Mouse (Mus musculus): ENCODE measurements around the gene Myzap. TPM values are rescaled to one million over a fixed set of nuclear protein-coding genes. Genes with fewer than 3 reads are reported as not detected.

Myzap gene
- polyA plus RNA-seq, 1 experiment from 2014 or later: 4.0 TPM

DNA sequence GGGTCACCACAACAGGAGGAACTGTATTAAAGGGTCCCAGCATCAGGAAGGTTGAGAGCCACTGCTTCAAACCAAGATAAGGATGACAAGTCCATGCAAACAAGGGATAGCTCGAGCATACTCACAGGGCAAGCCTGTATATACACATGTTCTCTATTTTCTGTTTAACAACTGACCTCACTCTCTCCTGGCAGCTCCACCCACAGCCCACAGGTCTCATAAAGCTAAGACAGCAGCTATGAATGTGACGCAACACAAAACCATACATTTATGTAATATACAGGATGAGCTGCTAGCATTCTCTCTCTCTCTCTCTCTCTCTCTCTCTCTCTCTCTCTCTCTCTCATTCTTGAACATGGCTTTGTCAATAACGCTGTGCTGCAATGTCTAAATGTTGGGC, 51.4 kb downstream of the Myzap start:
- DNase-seq (ENCODE audit: low spot score) (no peak), ATAC-seq (ENCODE audit: low FRiP score) (no peak)
- no peak overlapping the region for H3K9ac ChIP-seq
- H3K4me3 ChIP-seq (replicated peaks; ENCODE audit: low read length): no peak overlapping the region
- H3K4me2 ChIP-seq (replicated peaks): no peak overlapping the region
- WGBS: 86% methylated on average over 3 of the region's 3 CpGs
- H3K27ac ChIP-seq: no peak overlapping the region
- H3K4me1 ChIP-seq (replicated peaks; ENCODE audit: control insufficient read depth, insufficient read depth, low read length): no peaks in the 10 kb centered on the region
- no peaks in the 10 kb centered on the region for H3K9me3 ChIP-seq (ENCODE audit: control insufficient read depth, low read length)
- H3K36me3 ChIP-seq (replicated peaks; ENCODE audit: control insufficient read depth, insufficient read depth): no peaks in the 10 kb centered on the region
- no peaks in the 10 kb centered on the region for H3K27me3 ChIP-seq (ENCODE audit: control insufficient read depth, insufficient read depth, low read length)

DNA sequence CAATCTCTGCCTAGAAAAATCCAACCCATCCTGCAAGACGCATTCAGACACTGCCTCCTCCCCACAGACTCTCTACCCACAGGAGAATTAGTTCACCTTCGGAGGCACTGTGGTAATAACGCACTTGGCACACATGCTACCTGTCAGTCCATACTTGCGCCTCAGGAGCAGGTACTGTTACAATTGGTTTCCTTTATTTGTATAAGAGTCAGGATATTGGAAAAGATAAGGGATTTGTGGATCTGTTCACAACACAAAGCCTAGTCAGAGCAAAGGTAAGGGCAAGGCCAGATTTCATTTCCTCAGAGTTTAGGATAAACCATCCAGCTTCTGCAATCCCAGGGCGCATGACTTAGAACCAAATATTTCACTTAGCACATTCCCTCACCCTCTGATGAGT, 56.4 kb downstream of the Myzap start:
- DNase-seq (ENCODE audit: low spot score): no peak
- ATAC-seq (ENCODE audit: low FRiP score): no peak
- Histone ChIP-seq H3K4me1 (replicated peaks; ENCODE audit: control insufficient read depth, insufficient read depth, low read length) (no peaks in the 10 kb centered on the region), H3K9ac (no peak overlapping the region), H3K4me3 (replicated peaks; ENCODE audit: low read length) (no peak overlapping the region), H3K9me3 (ENCODE audit: control insufficient read depth, low read length) (no peaks in the 10 kb centered on the region), H3K36me3 (replicated peaks; ENCODE audit: control insufficient read depth, insufficient read depth) (no peaks in the 10 kb centered on the region), H3K4me2 (replicated peaks) (no peak overlapping the region), H3K27me3 (ENCODE audit: control insufficient read depth, insufficient read depth, low read length) (no peaks in the 10 kb centered on the region), H3K27ac (no peak overlapping the region)
- 95% methylated on average over 5 of the region's 5 CpGs for WGBS

GRCm38 (mm10) chr9:71535036-71535435, 57.1 kb downstream of the Myzap start:
- Histone ChIP-seq H3K27me3 (ENCODE audit: control insufficient read depth, insufficient read depth, low read length) (no peaks in the 10 kb centered on the region), H3K4me2 (replicated peaks) (no peak overlapping the region), H3K27ac (no peak overlapping the region), H3K9ac (no peak overlapping the region), H3K4me3 (replicated peaks; ENCODE audit: low read length) (no peak overlapping the region), H3K9me3 (ENCODE audit: control insufficient read depth, low read length) (no peaks in the 10 kb centered on the region), H3K4me1 (replicated peaks; ENCODE audit: control insufficient read depth, insufficient read depth, low read length) (no peaks in the 10 kb centered on the region), H3K36me3 (replicated peaks; ENCODE audit: control insufficient read depth, insufficient read depth) (no peaks in the 10 kb centered on the region)
- no peak for ATAC-seq (ENCODE audit: low FRiP score)
- no peak for DNase-seq (ENCODE audit: low spot score)
- 96% methylated on average over 2 of the region's 2 CpGs for WGBS

GRCm38 (mm10) chr9:71529960-71530359, 62.2 kb downstream of the Myzap start:
- WGBS: 71% methylated on average over 2 of the region's 2 CpGs
- DNase-seq (ENCODE audit: low spot score) (no peak), ATAC-seq (ENCODE audit: low FRiP score) (no peak)
- no peaks in the 10 kb centered on the region for H3K9me3 ChIP-seq (ENCODE audit: control insufficient read depth, low read length)
- no peak overlapping the region for H3K9ac ChIP-seq
- no peak overlapping the region for H3K4me3 ChIP-seq (replicated peaks; ENCODE audit: low read length)
- H3K4me1 ChIP-seq (replicated peaks; ENCODE audit: control insufficient read depth, insufficient read depth, low read length): no peaks in the 10 kb centered on the region
- H3K27ac ChIP-seq: no peak overlapping the region
- no peaks in the 10 kb centered on the region for H3K36me3 ChIP-seq (replicated peaks; ENCODE audit: control insufficient read depth, insufficient read depth)
- H3K4me2 ChIP-seq (replicated peaks): no peak overlapping the region
- no peaks in the 10 kb centered on the region for H3K27me3 ChIP-seq (ENCODE audit: control insufficient read depth, insufficient read depth, low read length)

- DNase-seq (ENCODE audit: low spot score) (no peak), ATAC-seq (ENCODE audit: low FRiP score) (no peak)
- Histone ChIP-seq H3K9me3 (ENCODE audit: control insufficient read depth, low read length) (no peaks in the 10 kb centered on the region), H3K4me3 (replicated peaks; ENCODE audit: low read length) (no peak overlapping the region), H3K4me2 (replicated peaks) (no peak overlapping the region), H3K9ac (no peak overlapping the region), H3K4me1 (replicated peaks; ENCODE audit: control insufficient read depth, insufficient read depth, low read length) (no peaks in the 10 kb centered on the region), H3K27ac (no peak overlapping the region), H3K27me3 (ENCODE audit: control insufficient read depth, insufficient read depth, low read length) (no peaks in the 10 kb centered on the region), H3K36me3 (replicated peaks; ENCODE audit: control insufficient read depth, insufficient read depth) (no peaks in the 10 kb centered on the region)
- 70% methylated on average over 9 of the region's 9 CpGs for WGBS
Measured at GRCm38 (mm10) chr9:71527438-71527837, 64.7 kb downstream of the Myzap start.

GRCm38 (mm10) chr9:71523901-71524300, 68.3 kb downstream of the Myzap start:
- H3K4me3 ChIP-seq (replicated peaks; ENCODE audit: low read length): no peak overlapping the region
- H3K27me3 ChIP-seq (ENCODE audit: control insufficient read depth, insufficient read depth, low read length): no peaks in the 10 kb centered on the region
- ATAC-seq (ENCODE audit: low FRiP score): no peak

DNA sequence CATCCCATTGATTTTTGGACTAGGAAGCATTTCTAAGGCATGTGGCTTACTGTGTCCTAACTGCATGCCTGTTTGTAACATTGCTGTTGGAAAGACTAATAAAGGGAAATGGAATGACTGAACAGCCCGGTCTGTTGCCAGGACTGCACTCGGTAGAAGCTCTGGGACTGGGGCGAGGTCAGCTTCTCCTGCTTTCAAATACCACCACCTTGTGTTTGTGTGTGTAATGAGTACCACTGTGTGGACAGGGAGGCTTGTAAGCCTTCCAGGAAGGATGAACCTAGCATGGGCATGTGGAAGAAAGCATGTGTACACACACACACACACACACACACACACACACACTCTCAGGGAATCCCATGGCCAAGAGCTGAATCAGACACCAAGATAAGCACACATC, 72.3 kb downstream of the Myzap start:
- WGBS: 77% methylated on average over 3 of the region's 3 CpGs
- Histone ChIP-seq H3K9me3 (ENCODE audit: control insufficient read depth, low read length) (no peaks in the 10 kb centered on the region), H3K27ac (no peak overlapping the region), H3K36me3 (replicated peaks; ENCODE audit: control insufficient read depth, insufficient read depth) (no peaks in the 10 kb centered on the region), H3K4me1 (replicated peaks; ENCODE audit: control insufficient read depth, insufficient read depth, low read length) (no peaks in the 10 kb centered on the region), H3K9ac (no peak overlapping the region), H3K4me2 (replicated peaks) (no peak overlapping the region), H3K27me3 (ENCODE audit: control insufficient read depth, insufficient read depth, low read length) (no peaks in the 10 kb centered on the region), H3K4me3 (replicated peaks; ENCODE audit: low read length) (no peak overlapping the region)
- no peak for DNase-seq (ENCODE audit: low spot score)
- no peak for ATAC-seq (ENCODE audit: low FRiP score)

More at GRCm38 (mm10) chr9:71523901-71524300, 68.3 kb downstream of the Myzap start:
- 86% methylated on average over 4 of the region's 4 CpGs for WGBS
- Histone ChIP-seq H3K4me2 (replicated peaks) (no peak overlapping the region), H3K9me3 (ENCODE audit: control insufficient read depth, low read length) (no peaks in the 10 kb centered on the region), H3K27ac (no peak overlapping the region), H3K9ac (no peak overlapping the region), H3K4me1 (replicated peaks; ENCODE audit: control insufficient read depth, insufficient read depth, low read length) (no peaks in the 10 kb centered on the region), H3K36me3 (replicated peaks; ENCODE audit: control insufficient read depth, insufficient read depth) (no peaks in the 10 kb centered on the region)
- no peak for DNase-seq (ENCODE audit: low spot score)

GRCm38 (mm10) chr9:71517487-71517886, 74.7 kb downstream of the Myzap start:
- ATAC-seq (ENCODE audit: low FRiP score): no peak
- Histone ChIP-seq H3K9ac (no peak overlapping the region), H3K27ac (no peak overlapping the region), H3K9me3 (ENCODE audit: control insufficient read depth, low read length) (no peaks in the 10 kb centered on the region), H3K4me2 (replicated peaks) (no peak overlapping the region), H3K36me3 (replicated peaks; ENCODE audit: control insufficient read depth, insufficient read depth) (no peaks in the 10 kb centered on the region), H3K4me1 (replicated peaks; ENCODE audit: control insufficient read depth, insufficient read depth, low read length) (no peaks in the 10 kb centered on the region), H3K4me3 (replicated peaks; ENCODE audit: low read length) (no peak overlapping the region), H3K27me3 (ENCODE audit: control insufficient read depth, insufficient read depth, low read length) (no peaks in the 10 kb centered on the region)
- 90% methylated on average over 4 of the region's 4 CpGs for WGBS
- no peak for DNase-seq (ENCODE audit: low spot score)

GRCm38 (mm10) chr9:71515862-71516261, 76.3 kb downstream of the Myzap start:
- Histone ChIP-seq H3K4me3 (replicated peaks; ENCODE audit: low read length) (no peak overlapping the region), H3K27me3 (ENCODE audit: control insufficient read depth, insufficient read depth, low read length) (no peaks in the 10 kb centered on the region), H3K36me3 (replicated peaks; ENCODE audit: control insufficient read depth, insufficient read depth) (no peaks in the 10 kb centered on the region), H3K9ac (no peak overlapping the region), H3K27ac (no peak overlapping the region), H3K9me3 (ENCODE audit: control insufficient read depth, low read length) (no peaks in the 10 kb centered on the region), H3K4me1 (replicated peaks; ENCODE audit: control insufficient read depth, insufficient read depth, low read length) (no peaks in the 10 kb centered on the region), H3K4me2 (replicated peaks) (no peak overlapping the region)
- ATAC-seq (ENCODE audit: low FRiP score) (no peak), DNase-seq (ENCODE audit: low spot score) (no peak)
- 91% methylated on average over 4 of the region's 4 CpGs for WGBS

DNA sequence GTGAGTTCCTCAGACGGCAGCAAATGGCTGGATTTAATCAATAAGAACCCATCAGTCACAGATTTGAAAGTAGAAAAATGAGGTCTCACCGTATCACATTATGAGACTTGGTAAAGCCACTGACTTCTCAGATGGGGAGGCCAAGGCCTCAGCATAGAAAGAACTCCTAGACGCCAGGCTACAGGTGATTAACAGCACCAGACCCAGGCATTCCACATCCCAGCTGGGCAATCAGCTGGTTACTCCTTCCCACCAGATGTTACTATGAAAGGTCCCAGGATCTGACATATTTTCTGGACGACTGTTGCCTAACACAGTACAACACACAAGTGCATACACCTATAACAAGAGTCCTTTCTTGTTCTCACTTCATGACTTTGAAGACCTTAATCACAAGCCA, 78.6 kb downstream of the Myzap start:
- no peaks in the 10 kb centered on the region for H3K4me1 ChIP-seq (replicated peaks; ENCODE audit: control insufficient read depth, insufficient read depth, low read length)
- no peaks in the 10 kb centered on the region for H3K36me3 ChIP-seq (replicated peaks; ENCODE audit: control insufficient read depth, insufficient read depth)
- H3K4me2 ChIP-seq (replicated peaks): no peak overlapping the region
- H3K4me3 ChIP-seq (replicated peaks; ENCODE audit: low read length): no peak overlapping the region
- no peaks in the 10 kb centered on the region for H3K9me3 ChIP-seq (ENCODE audit: control insufficient read depth, low read length)
- H3K9ac ChIP-seq: no peak overlapping the region
- WGBS: 89% methylated on average over 4 of the region's 4 CpGs
- DNase-seq (ENCODE audit: low spot score) (no peak), ATAC-seq (ENCODE audit: low FRiP score) (no peak)
- H3K27me3 ChIP-seq (ENCODE audit: control insufficient read depth, insufficient read depth, low read length): no peaks in the 10 kb centered on the region
- H3K27ac ChIP-seq: no peak overlapping the region

Measured in hindbrain, embryonic 14.5 days (tissue).